Mouse (Mus musculus) monocyte, adult 2 months (primary cell): Measurements from ENCODE around the gene Dock4.

Experiments
- DNase-seq, 2 experiments: peaks; one replicate each; pipeline ENCODE4 v3.0.0; 2022; ENCODE audit warnings: low spot score in 2 of 2, low read depth in 1 of 2

The Dock4 gene

DNA sequence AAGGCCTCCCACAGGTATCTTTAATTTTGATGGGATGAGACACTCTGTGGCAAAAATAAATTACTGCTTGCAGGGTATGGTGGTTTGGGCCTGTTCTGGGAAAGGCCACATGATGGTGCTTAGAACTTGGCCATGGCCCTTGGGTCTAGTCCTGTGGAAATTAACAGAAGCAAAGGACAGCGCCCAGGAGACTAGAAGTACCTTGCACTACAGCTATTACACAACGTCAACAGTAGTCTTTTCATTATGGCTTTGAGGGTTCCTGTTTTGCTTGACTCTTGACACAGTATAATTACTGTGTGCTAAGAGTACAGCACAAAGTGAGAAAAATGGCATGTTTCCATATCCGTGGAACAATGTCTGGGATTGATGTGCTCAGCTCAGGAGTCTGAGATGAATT lies 300.3 kb downstream of the Dock4 start:
- no peak for DNase-seq

DNA sequence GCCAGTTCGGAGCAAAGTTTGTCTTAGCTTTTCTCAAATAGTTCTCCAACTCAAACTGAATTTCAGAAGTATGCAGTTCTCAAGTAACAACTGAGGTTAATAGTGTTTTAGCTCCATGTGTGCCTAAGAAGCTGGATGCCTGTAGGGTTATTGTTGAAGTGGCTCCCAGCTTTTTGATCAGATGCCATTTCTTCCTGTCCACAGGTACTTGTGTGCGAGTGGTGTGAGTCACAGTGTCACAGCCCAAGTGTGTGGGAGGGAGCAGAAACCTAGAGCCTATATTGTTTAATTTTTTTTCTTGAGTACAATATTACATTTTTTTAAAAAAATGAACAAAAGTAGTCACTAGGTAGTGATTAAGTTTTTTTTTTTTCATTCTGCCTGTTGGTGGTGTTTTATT lies 313.5 kb downstream of the Dock4 start:
- DNase-seq = no peak

DNA sequence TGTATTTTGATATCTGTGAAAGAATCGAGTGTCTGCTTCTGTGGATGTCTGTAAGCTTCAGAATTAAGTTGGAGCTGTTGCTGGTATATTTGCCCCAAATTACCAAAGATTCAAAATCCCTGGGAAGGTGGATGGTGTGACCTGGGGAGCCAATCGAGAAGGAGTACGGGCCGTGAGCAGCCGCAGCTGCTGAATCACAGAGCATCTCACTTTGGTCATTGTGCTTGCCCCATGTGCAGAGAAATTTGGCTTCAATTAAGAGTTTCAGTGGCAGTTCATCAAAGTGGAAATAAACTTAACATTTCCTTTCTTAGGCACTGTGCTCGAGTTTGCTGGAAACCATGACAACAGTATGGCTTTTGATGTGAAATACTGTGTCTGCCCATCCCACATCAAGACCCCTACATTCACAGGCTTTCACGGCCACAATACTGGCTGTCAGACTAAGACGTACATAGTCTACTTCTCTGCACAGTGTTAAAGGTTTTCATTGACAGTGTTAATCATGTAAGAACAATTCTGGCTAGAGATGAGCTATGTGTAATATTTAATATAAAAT lies 321.6 kb downstream of the Dock4 start:
- DNase-seq = no peak

DNA sequence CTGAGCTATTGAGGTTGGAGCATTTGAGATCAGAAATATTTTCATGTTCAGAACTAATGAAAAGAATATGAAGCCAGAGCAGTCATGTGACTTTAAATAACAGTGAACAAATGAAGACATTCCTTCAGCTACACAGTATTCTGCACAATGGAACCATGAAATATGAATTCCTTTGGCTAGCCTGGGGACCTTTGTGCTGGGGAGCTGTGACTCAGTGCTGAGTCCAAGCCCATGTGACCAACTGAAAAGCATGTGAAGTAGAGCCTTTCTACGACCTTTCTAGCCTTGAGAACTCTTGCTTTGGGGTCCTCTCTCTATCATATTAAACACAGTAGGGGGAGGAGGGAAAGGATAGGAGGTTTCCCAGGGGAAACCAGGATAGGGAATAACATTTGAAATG lies 327.3 kb downstream of the Dock4 start:
- no peak for DNase-seq

DNA sequence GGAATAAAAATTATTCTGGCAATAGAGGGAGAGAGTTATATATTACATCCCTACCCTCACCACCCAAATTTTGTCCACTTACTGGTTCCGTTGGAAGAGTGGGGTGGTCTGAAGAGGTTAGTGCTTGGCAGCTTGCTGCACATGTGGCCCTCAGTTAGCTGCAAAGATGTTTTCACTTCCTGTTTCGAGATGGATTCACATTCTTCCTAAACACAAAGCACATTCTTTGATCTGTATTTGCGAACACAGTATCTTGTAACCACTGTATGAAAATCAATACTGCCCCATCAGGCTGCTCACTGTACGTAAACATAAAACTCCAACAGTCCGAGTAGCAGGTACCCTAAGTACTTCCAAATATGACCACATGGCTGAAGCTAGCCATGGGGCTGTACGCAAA lies 335.8 kb downstream of the Dock4 start:
- no peak for DNase-seq

DNA sequence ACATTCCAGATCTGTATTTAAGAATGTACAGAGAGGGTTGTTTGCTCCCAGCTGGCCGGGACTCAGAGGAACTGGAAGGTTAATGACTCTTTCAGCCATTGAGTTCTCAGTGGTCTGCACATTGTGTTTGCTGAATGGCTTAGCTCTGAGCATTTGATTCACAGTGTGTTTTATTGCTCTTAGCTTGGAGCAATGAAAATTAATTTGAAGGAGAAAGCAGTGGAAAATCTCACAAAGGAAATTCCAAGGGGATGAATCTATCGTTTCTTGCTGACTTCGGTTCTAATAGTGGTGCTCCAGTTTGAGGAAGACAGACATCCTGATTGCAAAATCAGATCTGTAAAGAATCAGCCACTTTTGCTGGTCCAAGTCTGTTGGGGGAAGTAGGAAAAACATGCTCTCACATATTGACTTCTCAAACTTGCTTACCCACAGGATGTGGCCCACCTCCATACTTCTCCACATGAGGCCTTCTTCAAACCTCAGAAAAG lies 342.9 kb downstream of the Dock4 start:
- DNase-seq = no peak

DNA sequence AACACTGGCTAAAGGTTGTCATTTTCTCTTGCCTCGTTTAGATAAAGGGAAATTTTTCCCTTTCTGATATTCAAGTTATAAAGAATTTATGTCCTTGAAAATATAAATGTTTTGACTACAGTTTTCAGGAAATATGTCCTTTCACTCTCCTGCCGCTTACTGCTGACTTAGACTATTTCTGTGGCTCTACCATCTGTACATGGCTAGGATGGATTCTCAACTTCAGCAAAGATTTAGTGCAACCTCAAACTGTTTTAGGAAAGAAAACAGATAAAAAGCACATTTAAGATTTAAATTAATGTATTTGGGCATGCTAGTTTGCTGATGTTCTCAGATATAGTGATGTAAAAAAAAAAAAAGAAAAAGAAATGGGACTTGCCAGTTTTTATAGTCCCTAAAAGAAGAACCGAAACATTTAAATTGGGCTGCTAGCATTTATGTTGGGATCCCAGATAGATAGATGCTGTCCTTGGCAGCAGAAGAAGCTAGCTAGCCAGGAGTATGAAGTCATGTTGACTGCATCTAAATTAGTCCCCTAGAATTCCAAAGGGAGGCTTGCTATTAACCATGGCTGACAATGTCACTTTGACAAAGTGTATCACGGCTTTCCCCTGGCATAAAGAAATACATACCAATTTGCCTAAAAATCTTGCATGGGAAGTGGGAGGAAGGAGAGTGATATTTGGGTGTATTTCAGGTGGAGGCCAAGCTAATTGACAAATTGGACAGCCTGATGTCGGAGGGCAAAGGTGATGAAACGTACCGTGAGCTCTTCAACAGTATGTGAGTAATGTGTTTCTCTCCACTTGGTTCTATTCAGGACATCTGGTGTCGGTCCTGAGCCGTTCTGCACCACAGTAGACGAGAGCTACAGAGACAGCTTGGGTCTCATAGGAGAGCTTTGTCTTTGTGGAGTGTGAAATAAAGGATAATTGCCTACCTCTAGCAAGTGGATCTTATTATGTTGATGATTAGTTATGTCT lies 343.9 kb downstream of the Dock4 start:
- DNase-seq = no peak

DNA sequence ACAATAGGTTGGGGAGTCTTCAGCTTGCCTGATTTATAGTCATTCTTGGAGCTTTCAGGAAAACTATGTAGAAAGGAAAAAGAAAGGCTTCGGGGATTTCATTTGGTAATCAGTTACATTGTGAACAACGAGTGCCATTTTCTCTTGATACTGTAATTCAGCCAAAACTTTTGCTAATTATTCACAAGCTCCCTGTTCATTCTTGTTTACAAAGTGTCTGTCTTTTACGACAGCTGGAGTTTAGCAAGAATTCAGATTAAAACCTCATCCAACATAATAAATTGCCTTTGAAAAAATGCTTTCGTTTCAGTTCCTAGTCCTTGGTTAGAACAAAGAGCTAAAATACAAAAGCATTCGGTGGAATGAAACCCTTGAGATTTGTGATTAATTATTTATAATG lies 345.5 kb downstream of the Dock4 start:
- no peak for DNase-seq

DNA sequence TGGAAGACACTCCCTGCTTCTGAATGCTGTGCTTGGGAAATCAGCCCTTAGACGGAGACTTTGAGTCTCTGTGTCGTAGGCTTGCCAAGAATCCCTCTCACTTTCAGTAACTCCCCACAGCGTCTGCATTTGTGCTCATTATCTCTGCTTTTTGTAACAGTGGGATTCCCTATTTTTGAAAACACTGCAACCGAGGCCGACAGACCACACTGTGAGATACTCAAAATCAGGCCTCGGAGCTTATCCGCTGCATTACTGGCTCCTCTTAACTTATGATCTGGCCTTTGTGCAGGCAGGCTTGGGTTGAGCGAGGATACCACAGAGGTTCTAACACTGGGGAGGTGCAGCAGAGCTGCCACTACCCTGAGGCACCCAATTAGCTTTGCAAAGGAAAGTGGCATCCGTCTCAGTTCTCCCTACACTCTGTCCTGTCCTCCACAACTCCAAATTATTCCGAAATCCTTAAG lies 346.5 kb downstream of the Dock4 start:
- DNase-seq = no peak

DNA sequence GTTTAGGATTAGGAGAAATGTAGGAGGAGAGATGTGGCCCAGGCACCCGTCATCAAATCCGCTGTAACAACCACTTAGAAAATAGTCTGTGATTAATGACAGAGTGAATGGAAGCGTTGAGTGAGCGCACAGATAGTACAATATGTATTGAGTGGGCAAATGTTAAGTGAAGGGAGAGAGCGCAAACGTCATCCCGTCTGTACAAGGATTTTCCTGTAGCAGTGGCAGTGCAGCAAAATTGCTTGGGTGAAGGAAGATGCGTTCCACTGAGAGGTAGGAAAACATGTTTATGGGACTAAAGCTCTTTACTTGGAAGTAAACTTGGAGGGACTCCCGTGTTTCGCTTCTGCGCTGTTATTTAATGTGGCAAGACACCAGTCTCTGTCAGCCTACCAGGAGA lies 348.3 kb downstream of the Dock4 start:
- no peak for DNase-seq

DNA sequence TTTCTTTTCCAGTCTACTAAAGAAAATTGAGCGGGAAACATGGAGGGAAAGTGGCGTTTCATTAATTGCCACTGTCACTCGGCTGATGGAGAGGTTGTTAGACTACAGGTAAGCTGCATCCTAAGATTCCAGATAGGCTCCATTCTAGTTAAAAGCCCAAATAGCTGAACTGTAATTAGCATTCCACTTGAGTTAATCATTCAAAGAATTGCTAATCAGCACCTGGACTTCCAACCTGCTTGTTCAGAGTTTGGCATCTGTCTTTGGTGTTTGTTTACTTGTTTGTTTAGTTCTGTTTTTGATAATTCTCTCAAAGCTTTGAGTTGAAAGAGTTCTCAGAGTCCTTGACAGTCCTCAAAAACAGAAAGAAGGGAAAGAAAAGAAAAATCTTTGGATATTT lies 349.0 kb downstream of the Dock4 start:
- DNase-seq = no peak

DNA sequence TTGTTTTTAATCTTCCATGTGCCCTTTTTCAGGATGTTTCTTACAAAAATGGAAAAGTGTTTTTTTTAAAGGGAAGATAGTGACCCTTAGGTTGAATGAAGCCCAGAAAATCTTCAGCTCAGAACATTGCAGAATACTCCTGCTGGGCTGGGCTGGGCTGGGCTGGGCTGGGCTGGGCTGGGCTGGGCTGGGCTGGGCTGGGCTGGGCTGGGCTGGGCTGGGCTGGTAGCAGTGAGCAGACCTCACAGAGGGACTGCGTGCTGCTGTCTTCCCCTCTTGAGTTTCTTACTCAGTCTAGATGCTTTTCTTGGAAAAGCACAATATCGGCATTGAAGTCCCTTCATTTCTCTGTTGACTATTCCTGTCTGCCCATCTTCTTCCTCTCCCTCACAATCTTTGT lies 350.0 kb downstream of the Dock4 start:
- no peak for DNase-seq

DNA sequence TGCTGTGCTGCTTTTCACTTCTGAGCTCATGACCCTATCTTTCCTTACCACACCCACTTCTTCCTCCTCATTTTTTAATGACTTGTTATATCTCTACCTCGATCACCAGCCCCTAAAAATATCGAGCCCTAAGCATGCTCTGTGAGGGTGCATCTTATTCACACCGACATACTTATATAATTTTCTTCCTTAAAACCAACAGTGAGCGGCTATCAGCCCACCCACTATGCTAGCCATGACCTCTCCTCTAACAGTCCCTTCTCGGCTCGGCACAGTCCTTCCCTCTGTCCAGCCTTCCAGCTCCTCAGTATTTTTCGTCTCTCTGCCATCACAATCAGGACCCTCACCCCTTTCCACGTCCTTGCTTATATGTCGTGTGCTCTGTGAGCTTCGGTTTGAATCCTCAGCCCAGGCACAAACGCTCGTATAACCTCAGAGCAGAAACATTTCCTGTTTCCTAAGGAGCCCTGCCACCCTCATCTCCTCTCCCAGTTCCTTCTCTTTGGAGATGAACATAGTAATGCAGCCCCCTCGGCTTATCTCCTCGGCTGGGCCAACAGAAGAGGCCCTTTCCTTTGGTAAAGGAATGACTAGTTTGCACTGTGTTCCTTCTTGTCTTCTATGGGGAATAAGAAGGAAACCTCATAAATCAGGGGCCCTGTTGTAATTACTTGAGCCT lies 351.2 kb downstream of the Dock4 start:
- DNase-seq = no peak

DNA sequence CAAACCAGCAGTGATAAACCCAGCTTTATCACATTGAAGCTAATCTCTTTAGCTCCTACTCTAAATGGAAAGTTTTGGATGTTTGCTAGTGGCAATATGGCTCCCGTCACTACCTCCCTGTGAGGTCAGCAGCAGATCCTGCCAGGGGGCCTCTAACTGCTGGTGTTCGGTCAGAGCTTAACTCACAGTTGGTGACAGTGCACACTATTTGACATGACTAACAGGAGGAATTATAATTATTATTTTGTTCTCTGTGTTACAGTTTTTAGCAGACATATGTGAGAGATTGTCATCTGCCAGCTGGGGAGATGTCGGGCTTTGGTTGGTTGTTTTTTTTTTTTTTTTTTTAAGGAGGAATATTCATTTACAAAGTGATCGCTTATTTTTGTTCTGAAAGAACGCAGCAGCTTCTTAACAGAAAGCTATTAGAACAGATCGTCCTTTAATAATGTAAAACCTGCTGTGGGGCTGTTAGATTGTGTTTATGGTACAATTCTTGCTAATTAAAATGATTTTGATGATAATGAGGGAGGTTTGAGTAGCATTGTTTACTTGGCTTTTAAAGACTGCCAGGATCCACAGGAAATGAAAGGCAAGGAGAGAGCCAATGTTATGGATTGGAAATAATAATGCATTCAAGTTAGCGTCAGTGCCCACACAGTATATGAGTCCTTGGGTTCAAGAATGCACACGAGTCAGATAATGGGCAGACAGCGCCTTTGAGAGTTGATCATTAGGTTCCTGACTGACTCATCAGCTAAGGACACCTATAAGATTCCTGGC lies 352.0 kb downstream of the Dock4 start:
- DNase-seq = no peak

DNA sequence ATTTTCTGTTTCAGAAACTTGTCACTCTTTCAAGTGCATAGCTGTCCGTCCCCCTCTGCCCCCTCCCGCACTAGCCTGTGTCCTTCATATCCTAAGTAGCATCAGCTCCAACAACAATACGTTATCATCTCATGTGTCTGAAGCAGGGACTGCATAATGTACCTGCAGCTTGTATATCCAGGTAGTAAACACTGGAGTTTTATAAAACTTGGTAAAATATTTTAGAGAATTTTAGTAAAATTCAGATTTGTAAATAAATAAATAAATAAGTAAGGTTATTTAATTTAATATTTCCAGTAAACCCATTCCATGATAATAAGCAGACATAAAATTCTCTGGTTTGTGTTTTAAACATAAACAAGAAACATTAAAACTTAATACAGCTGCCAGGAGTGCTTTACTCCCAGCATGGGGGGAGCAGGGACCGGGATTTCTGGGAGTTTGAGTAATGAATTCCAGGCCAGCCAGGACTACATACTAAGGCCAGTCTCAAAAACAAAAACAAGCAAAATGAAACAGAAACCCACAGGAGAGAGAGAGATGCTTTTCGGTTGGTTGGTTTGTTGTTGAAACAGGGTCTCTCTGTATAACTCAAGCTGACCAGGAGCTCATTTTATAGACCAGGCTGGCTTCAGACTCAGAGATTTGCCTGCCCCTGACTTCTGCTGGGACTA lies 352.7 kb downstream of the Dock4 start:
- DNase-seq = no peak

DNA sequence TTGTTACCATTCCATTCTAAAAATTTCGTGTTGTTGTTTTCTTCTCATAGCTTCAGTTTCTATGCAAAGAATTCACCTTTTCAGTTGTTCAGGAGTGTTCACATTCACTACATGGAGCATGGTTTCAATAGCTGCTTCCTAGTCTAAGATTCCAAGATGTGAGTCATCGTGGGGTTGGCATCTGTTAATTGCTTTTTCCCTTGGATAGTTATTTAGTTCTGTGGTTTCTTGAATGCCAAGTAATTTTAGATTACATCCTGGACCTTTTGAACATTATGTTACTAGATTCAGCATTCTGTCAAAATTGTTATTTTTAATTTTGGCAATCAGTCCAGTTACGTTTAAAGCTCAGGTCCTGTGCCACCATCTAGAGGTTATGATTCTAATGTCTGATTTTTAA lies 355.7 kb downstream of the Dock4 start:
- DNase-seq = no peak

DNA sequence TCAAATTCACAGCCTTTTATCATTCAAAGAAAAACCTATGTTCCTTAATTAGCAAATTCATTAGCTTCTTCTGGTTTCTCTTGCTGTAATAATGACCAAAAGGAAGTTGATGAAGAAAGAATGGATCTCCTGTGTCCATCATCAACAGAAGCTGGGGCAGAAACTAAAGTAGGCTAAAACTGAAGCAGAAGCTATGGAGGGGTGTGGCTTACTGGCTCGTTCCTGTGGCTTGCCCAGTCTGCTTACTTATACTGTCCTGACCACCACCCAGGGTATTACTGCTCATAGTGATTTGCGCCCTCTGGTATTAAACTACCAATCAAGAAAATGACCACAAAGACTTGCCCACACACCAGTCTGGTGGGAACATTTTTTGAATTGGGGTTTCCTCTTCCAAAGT lies 359.5 kb downstream of the Dock4 start:
- no peak for DNase-seq

DNA sequence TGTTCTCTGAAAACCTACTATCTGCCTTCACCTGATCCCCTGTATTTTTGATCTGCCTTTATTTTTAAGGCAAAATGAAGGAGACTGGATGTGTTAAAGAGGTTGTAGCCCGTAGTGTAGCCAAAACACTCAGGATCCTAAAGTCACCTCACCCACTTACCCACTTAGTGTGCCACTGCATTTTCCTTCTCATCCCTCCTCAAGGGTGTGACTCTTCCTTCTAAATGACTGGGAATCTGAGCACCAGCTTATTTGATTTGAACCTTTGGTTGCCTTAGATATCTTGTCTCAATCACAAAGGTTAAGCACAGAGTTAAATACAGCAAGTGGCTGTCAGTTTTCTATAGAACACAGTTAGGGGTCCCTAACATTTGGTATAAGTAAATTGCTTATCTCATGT lies 362.2 kb downstream of the Dock4 start:
- DNase-seq = no peak

DNA sequence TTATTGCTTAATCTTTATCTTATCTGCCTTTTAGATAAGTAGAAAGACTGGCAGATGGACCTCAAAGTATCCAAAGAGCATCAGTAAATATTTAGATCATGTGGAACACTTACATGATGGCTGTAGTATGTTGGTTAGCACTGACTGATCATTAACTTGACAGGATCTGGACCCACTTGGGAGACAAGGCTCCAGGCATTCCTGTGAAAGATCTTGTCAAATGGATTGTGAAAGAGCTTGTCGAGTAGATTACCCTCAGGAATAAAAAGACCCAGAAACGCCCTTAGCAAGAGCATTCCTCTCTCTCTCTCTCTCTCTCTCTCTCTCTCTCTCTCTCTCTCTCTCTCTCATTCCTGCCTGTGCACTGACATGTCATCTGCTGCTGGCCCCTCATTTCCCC lies 367.7 kb downstream of the Dock4 start:
- DNase-seq = no peak

DNA sequence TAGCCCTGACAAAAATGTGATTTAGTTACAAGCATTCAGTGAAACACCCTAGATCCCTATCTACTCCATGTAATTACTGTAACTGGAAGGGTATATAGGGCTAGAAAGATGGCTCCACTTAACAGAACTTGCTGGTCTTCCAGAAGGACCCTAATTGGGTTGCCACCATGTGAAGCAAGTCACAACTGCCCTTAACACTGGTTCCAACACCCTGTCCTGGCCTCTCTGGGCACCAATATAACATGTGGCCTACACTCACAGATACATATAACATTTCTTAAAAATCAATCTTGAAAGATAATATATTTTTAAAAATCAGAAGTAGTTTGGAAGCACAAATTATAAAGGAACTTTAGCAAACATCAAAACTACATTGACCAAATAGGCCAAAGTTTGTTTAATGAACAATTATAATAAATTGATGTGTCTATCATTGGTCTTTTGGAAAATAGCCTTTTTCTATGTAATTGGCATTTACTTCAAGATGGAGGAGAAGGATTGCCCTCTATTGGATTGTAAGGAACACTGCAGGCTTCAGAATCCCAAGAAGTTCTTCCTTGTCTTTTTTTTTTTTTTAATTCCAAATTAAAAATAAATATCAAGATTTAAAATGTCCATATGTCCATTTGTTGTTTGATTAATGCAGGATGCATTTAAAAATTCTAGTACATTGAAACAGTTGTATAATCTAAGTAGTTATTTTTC lies 369.1 kb downstream of the Dock4 start:
- no peak for DNase-seq
